Mouse (Mus musculus) liver, adult 2 months (tissue): ENCODE data around the gene Drd4. TPM values are rescaled to one million over a fixed set of nuclear protein-coding genes. Genes with fewer than 3 reads are reported as not detected.

Experiments
- DNase-seq: peaks from one replicate; pipeline ENCODE4 v3.0.0-alpha.2; 2011; ENCODE audit warnings: low read depth, low spot score; ENCODE audit errors: extremely low read depth
- H3K27ac ChIP-seq: fragments of 200-500 bp; replicated peaks from 2 replicates; pipeline ENCODE4 v1.5.1; 2012; ENCODE audit warnings: low read depth, mild to moderate bottlenecking, control low read depth, inconsistent platforms, low read length; ENCODE audit not compliant: insufficient read depth
- H3K27me3 ChIP-seq: fragments of 200-500 bp; 2 replicates; pipeline ENCODE4 v1.6.1; 2012; ENCODE audit warnings: mild to moderate bottlenecking, moderate library complexity, low read length, inconsistent platforms; ENCODE audit not compliant: control insufficient read depth, insufficient read depth
- H3K36me3 ChIP-seq: fragments of 200-500 bp; 2 replicates; pipeline ENCODE4 v1.6.1; 2012; ENCODE audit warnings: low read length, inconsistent platforms; ENCODE audit not compliant: control insufficient read depth, insufficient read depth
- H3K4me1 ChIP-seq: fragments of 200-500 bp; 2 replicates; pipeline ENCODE4 v1.6.1; 2011; ENCODE audit warnings: low read length; ENCODE audit not compliant: control insufficient read depth, insufficient read depth
- H3K4me3 ChIP-seq: fragments of 200-500 bp; 2 replicates; pipeline ENCODE4 v1.5.1; 2011; ENCODE audit warnings: low read depth, mild to moderate bottlenecking, control low read depth, low read length, moderate library complexity; ENCODE audit not compliant: insufficient read depth
- H3K79me2 ChIP-seq: fragments of 200-500 bp; 2 replicates; pipeline ENCODE4 v1.6.1; 2012; ENCODE audit warnings: inconsistent platforms, mild to moderate bottlenecking, low read length, moderate library complexity; ENCODE audit not compliant: control insufficient read depth, insufficient read depth
- H3K9ac ChIP-seq: fragments of 200-500 bp; 2 replicates; pipeline ENCODE4 v1.6.1; 2012; ENCODE audit warnings: low read depth, mild to moderate bottlenecking, control low read depth, inconsistent platforms, low read length
- CTCF ChIP-seq: fragments of 200-500 bp; IDR thresholded peaks from 2 replicates; pipeline ENCODE4 v1.5.1; 2011; ENCODE audit warnings: low read depth, low read length, control low read depth
- POLR2A ChIP-seq: fragments of 200-500 bp; IDR thresholded peaks from 2 replicates; pipeline ENCODE4 v1.6.1; 2011; ENCODE audit warnings: low read length, control low read depth; ENCODE audit not compliant: insufficient read depth; ENCODE audit errors: extremely low read depth
- WGBS: fragments of 180-500 bp; shearing (Covaris S2); methylation state at CpG from one replicate; pipeline ENCODE4 v1.1.7; 2018; 5-methylcytosine and 5-hydroxymethylcytosine counted together
- polyA plus RNA-seq: library from polyadenylated mRNA; depleted of rRNA; stranded (reverse); fragments of >200 nt; gene quantifications from 2 replicates; pipeline ENCODE4 v1.2.3, GENCODE M21; 2012
- total RNA-seq: library from RNA; depleted of rRNA; stranded (reverse); fragments of >200 nt; gene quantifications from 2 replicates; pipeline ENCODE4 v1.2.3, GENCODE M21; 2014

The Drd4 gene
- total and polyA plus RNA-seq, 2 experiments: not detected

DNA sequence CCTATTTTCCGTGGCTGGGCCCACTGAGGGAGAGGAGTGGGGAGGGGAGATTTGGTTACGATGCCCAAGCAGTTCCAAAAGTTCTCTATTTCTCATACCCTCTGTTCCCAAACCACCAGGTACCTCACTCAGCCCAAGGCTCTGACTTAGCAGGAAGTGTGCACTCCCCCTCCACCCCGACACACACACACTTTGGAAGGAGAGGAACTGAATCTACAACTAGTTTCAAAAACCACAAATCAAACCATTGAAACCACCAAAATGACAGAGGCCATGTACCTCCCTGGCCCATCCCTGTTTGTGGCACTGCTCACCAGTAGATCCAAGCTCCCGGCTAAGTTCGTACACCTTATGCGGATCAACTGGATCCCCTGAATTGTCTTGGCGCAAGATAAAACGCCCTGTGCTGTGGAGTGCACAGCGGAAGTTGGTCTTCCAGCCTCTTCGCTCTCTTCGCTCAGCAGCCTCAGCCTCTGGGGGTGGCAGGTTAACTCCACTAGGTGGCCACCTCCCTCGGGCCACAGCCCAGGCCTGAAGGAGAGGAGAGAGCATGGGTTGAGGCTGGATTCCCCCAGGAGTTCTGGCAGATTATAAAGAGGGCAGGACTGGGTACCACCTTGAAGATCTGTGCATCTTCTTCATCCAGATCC is 26.9 kb upstream of the Drd4 start:
- peaks cover 12% of the 10 kb centered on the region; the same call in 1 of the 2 replicates for H3K36me3 ChIP-seq
- H3K27me3 ChIP-seq: no peaks in the 10 kb centered on the region
- H3K27ac ChIP-seq: no peak overlapping the region
- DNase-seq: no peak
- TF ChIP-seq POLR2A: no peak
- TF ChIP-seq CTCF: peak; percentile 63
- WGBS: 52% methylated on average over 12 of the region's 12 CpGs
- peaks cover 12% of the 10 kb centered on the region; the same call in 1 of the 2 replicates for H3K4me1 ChIP-seq
- H3K79me2 ChIP-seq: no peaks in the 10 kb centered on the region
- H3K9ac ChIP-seq: peak overlapping the region; percentile 32
- peak overlapping the region; percentile 46 for H3K4me3 ChIP-seq

DNA sequence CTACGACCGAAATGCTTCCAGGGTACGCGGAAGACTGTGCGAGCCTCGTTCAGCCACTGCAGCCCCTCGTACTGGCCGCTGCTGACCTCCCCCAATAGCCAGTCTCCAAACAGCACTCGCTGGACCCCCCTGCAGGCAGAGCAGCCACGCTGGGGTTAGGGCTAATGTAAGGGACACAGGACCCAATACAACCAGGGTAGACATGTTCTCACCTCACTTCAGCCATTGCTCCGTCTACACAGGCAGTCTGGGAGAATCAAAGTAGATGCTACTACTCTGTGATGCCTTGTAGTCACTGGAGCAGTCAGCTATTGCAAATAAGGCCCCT is 26.4 kb upstream of the Drd4 start:
- no peak for DNase-seq
- WGBS: 36% methylated on average over 11 of the region's 11 CpGs
- TF ChIP-seq CTCF (no peak), POLR2A (no peak)
- H3K36me3 ChIP-seq: peaks cover 12% of the 10 kb centered on the region; the same call in 1 of the 2 replicates
- peak overlapping the region; percentile 46 for H3K4me3 ChIP-seq
- H3K27ac ChIP-seq: no peak overlapping the region
- H3K79me2 ChIP-seq: no peaks in the 10 kb centered on the region
- H3K27me3 ChIP-seq: no peaks in the 10 kb centered on the region
- peaks cover 12% of the 10 kb centered on the region; the same call in 1 of the 2 replicates for H3K4me1 ChIP-seq
- H3K9ac ChIP-seq: peak overlapping the region; percentile 32

DNA sequence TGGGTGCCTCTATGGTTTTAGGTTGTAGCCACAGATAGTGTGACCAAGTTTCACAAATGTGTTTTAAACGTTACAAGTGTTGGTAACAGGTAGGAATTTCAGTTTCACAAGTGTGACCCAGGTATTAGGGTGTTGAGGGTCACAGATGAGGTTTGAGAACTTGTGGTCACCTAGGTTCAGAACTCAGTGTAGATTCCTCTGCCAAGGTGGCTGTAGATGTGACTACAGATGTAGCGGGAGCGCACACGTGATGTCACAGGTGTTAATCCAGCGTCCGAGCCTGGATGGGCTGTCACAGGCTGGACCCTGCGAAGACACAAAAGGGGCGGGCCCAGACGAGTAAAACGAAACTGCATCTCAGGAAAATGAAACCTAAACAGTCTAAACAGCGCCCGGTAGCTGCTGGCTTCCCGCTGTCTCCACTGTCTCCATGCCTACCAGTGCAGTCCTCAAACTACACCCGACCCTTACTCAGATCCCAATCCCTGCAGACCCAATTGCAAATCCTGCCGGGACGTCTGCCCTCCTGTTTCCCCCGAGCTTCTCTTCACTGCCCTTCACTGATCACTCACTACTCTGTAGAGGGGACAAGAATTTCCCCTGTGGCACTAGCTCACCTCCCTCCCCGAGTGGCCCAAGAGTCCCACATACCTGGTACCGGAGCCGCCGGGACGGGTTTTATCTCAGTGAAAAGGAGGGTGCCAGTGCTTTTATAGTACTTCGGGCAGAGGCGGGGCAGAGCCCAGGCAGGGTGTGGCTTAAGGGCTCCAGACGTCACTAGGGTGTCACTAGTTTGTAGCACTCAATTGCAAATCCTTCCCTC is 25.9 kb upstream of the Drd4 start, which contains the start of gene Irf7:
Irf7 (minus strand) TSS at position 743 of the 823 bp plus-strand sequence.
- Histone ChIP-seq H3K9ac (peak within 1 kb of the TSS; percentile 87), H3K4me1 (peaks cover 12% of the 10 kb centered on the region; the same call in 1 of the 2 replicates), H3K27me3 (no peaks in the 10 kb centered on the region), H3K4me3 (peak within 1 kb of the TSS; percentile 69), H3K27ac (peak within 1 kb of the TSS; percentile 91), H3K36me3 (peaks cover 8% of the 10 kb centered on the region; the same call in 1 of the 2 replicates), H3K79me2 (no peaks in the 10 kb centered on the region)
- 2% methylated on average over 25 of the region's 25 CpGs for WGBS
- TF ChIP-seq CTCF (no peak), POLR2A (peak; percentile 86)
- peak; percentile 71 for DNase-seq

DNA sequence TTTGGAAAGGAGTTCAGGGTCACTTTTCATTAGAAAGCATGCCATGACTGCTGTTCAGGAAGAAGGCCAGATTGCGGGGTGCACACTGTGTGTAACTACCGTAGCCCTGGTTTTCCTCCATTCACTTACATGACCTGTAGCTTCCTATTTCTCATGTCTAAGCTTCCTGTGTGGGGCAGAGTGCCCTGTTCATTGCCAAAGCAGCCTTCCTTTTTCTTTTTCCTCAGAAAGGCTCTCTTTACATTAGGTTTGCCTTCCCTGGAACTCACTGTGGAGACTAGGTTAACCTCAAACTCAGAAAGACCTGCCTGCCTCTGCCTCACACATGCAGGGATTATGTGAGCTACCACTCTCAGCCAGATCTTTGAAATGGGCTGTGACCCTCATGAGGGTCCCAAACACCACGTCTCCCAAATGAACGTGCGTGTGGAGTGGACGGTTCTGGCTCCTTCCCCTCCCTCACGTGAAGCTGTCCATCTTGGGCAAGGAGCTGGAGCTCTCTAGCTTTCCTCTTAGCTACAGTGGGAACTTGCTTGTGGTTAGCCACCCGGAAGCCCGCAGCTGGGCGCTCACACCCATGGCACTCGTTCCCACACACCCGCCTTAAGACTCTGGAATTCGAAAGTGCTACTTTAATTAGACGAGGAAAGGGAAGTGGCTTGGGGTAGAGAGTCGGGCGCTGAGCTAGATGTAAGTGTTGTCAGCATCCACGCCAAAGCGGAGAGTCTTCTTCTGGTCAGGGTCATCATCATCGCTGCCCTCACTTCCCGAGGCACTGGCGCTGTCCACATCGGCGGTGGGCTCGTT is 23.1 kb upstream of the Drd4 start:
- TF ChIP-seq CTCF: no peak
- no peak for TF ChIP-seq POLR2A
- H3K9ac ChIP-seq: peak overlapping the region; percentile 60

DNA sequence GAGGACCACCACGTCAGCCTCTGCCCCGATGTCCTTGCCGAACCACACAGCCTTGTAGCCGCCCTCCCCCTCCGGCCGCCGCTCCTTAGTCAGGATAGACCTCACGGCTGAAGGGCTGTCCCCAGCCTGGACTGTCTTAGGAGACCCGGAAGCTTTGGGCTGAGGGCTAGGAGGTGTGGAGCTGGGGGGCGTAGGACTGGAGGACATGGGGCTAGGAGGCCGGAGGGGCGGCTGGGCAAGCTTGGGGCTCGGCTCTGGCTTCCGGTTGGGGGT is 22.6 kb upstream of the Drd4 start:
- TF ChIP-seq POLR2A (no peak), CTCF (no peak)
- Histone ChIP-seq H3K27me3 (no peaks in the 10 kb centered on the region), H3K4me1 (peaks cover 11% of the 10 kb centered on the region; the same call in 1 of the 2 replicates), H3K79me2 (no peaks in the 10 kb centered on the region), H3K9ac (peak overlapping the region; percentile 60), H3K36me3 (no peaks in the 10 kb centered on the region), H3K27ac (peak overlapping the region; percentile 39; the same call in 1 of the 2 replicates), H3K4me3 (peak overlapping the region; percentile 55)
- 69% methylated on average over 14 of the region's 14 CpGs for WGBS
- no peak for DNase-seq

More for the DNA sequence above, 23.1 kb upstream of the Drd4 start:
- Histone ChIP-seq H3K27me3 (no peaks in the 10 kb centered on the region), H3K4me1 (peaks cover 12% of the 10 kb centered on the region; the same call in 1 of the 2 replicates), H3K79me2 (no peaks in the 10 kb centered on the region), H3K4me3 (peak overlapping the region; percentile 55), H3K27ac (peak overlapping the region; percentile 55), H3K36me3 (no peaks in the 10 kb centered on the region)
- DNase-seq: peak; percentile 26
- WGBS: 67% methylated on average over 24 of the region's 24 CpGs
